Mouse (Mus musculus) heart, embryonic 10.5 days (tissue): ENCODE measurements around the gene Metap1d. TPM values are rescaled to one million over a fixed set of nuclear protein-coding genes. Genes with fewer than 3 reads are reported as not detected.

Experiments used
- DNase-seq: peaks from one replicate; pipeline ENCODE4 v3.0.0-alpha.2; 2017; ENCODE audit warnings: low spot score
- H3K27ac ChIP-seq: fragments of 300-500 bp; sonication (generic); 2 replicates; pipeline ENCODE4 v1.5.1; 2016; ENCODE audit warnings: mild to moderate bottlenecking
- H3K27me3 ChIP-seq: fragments of 300-500 bp; sonication (generic); 2 replicates; pipeline ENCODE4 v1.6.1; 2016; ENCODE audit warnings: mild to moderate bottlenecking; ENCODE audit not compliant: poor library complexity, insufficient read depth, severe bottlenecking
- H3K36me3 ChIP-seq: fragments of 300-500 bp; sonication (generic); 2 replicates; pipeline ENCODE4 v1.6.1; 2016; ENCODE audit warnings: mild to moderate bottlenecking, moderate library complexity
- H3K4me1 ChIP-seq: fragments of 300-500 bp; sonication (generic); 2 replicates; pipeline ENCODE4 v1.6.1; 2016; ENCODE audit warnings: mild to moderate bottlenecking
- H3K4me3 ChIP-seq: fragments of 300-500 bp; sonication (generic); 2 replicates; pipeline ENCODE4 v1.5.1; 2016; ENCODE audit warnings: mild to moderate bottlenecking, moderate library complexity
- H3K9me3 ChIP-seq: fragments of 300-500 bp; sonication (generic); 2 replicates; pipeline ENCODE4 v1.6.1; 2016; ENCODE audit warnings: mild to moderate bottlenecking, moderate library complexity
- WGBS: fragments of 180-500 bp; shearing (Covaris S2); methylation state at CpG from one replicate; pipeline ENCODE4 v1.1.7; 2016; 5-methylcytosine and 5-hydroxymethylcytosine counted together
- polyA plus RNA-seq: library from polyadenylated mRNA; unstranded; fragments of >200 nt; fragmentation: Nextera tagmentation; extraction: Ambion mirVana; gene quantifications from 2 replicates; pipeline ENCODE4 v1.2.1, GENCODE M21; 2016

Metap1d gene
- polyA plus RNA-seq, 1 experiment from 2014 or later: 29.0 TPM

DNA sequence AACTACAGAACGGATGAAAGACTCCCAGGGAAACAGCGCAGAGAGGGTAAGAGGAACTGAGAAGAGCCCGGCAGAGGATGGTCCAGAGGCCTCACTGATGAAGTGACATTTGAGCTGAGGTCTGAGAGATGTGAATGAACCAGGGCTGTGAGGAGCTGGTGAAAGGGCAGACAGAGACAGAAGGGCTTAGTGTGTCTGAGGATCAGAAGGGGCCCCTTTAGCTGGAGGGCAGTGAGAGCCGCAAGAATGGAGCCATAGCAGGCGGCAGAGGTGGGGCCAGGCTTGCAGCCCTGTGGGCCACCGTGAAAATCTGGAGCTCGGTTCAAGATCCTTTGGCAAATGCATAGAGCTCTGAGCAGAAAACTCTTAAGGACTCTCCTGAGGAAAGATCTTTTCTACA is 26.8 kb downstream of the Metap1d start:
- Histone ChIP-seq H3K9me3 (no peaks in the 10 kb centered on the region), H3K4me3 (peak overlapping the region; percentile 33), H3K27ac (peak overlapping the region; percentile 80), H3K4me1 (peaks cover 12% of the 10 kb centered on the region), H3K27me3 (no peaks in the 10 kb centered on the region), H3K36me3 (no peaks in the 10 kb centered on the region)
- 5% methylated on average over 7 of the region's 7 CpGs for WGBS
- no peak for DNase-seq

DNA sequence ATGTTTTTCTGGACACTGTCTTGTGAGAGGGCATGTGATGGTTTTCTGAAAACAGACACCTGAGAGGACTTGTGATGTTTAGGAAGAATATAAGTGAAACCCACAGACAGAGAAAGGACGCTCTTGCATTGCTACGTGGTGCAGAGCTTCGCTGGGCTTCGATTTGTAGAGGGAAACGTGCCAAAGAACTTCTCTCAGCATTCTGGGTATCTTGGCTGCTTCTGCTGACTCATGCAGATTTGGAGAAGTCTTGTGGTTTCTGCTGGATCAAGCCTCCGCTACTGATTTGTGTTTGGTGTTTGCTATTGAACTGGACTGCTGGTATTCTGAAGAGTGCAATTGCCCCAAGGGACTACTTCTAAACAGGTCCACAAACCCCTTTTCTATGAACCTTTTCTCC is 28.7 kb downstream of the Metap1d start:
- Histone ChIP-seq H3K27me3 (no peaks in the 10 kb centered on the region), H3K27ac (no peak overlapping the region), H3K4me1 (peaks cover 8% of the 10 kb centered on the region), H3K9me3 (no peaks in the 10 kb centered on the region), H3K4me3 (no peak overlapping the region), H3K36me3 (no peaks in the 10 kb centered on the region)
- WGBS: 84% methylated on average over 6 of the region's 6 CpGs
- no peak for DNase-seq

- Histone ChIP-seq H3K36me3 (no peaks in the 10 kb centered on the region), H3K27ac (no peak overlapping the region), H3K4me3 (no peak overlapping the region), H3K9me3 (no peaks in the 10 kb centered on the region), H3K4me1 (peaks cover 8% of the 10 kb centered on the region), H3K27me3 (no peaks in the 10 kb centered on the region)
- 77% methylated on average over 10 of the region's 10 CpGs for WGBS
- DNase-seq: no peak
These were observed 30.1 kb downstream of the Metap1d start for GRCm38 (mm10) chr2:71483046-71483716.

GRCm38 (mm10) chr2:71483717-71484066 is 30.6 kb downstream of the Metap1d start:
- WGBS: 71% methylated on average over 5 of the region's 5 CpGs
- H3K36me3 ChIP-seq: no peaks in the 10 kb centered on the region
- H3K9me3 ChIP-seq: no peaks in the 10 kb centered on the region
- H3K27ac ChIP-seq: no peak overlapping the region
- H3K27me3 ChIP-seq: no peaks in the 10 kb centered on the region
- no peak for DNase-seq
- peaks cover 8% of the 10 kb centered on the region for H3K4me1 ChIP-seq
- no peak overlapping the region for H3K4me3 ChIP-seq

DNA sequence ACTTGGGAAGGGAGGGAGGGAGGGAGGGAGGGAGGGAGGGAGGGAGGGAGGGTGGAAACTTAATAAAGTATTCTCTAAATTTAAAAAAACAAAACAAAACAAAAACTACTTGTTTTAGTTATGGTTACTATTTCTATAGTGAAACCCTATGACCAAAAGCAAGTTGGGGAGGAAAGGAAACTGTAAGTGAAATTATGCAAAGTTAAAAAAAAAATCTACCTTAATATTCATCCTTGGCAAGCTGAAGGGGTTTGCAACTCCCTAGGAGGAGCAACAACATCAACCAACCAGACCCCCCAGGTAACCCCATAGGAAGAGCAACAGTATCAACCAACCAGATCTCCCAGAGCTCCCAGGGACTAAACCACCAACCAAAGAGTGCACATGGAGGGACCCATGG is 38.2 kb downstream of the Metap1d start:
- H3K27me3 ChIP-seq: no peaks in the 10 kb centered on the region
- DNase-seq: no peak
- H3K4me3 ChIP-seq: no peak overlapping the region
- no peak overlapping the region for H3K27ac ChIP-seq
- peaks cover 8% of the 10 kb centered on the region; the same call in 1 of the 2 replicates for H3K4me1 ChIP-seq
- no peaks in the 10 kb centered on the region for H3K9me3 ChIP-seq
- H3K36me3 ChIP-seq: no peaks in the 10 kb centered on the region

DNA sequence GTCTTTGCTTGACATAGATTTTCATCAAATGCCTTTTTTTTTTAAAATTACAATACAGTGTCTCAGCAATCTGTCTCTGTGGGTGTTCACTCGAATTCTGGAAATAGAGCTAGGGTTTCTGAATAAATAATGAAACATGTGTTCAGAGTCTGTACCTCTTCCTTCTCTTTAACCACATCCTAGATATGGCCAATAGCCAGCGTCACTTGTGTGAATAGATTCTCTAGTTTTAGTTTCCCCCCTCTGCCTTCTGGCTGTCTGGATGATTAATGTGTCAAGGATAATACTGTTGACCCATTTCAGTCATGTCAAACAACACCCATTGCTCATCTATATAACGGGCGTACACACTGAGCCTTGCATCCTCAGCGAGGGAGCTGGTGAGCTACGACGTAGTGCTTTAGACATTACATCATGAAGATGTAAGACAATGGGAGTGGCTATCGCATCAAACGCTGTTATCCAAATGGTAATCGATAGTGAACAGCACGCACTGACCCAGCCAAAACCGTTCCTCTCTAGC is 40.1 kb downstream of the Metap1d start:
- no peak overlapping the region for H3K27ac ChIP-seq
- H3K9me3 ChIP-seq: no peaks in the 10 kb centered on the region
- no peaks in the 10 kb centered on the region for H3K27me3 ChIP-seq
- no peak overlapping the region for H3K4me3 ChIP-seq
- peaks cover 8% of the 10 kb centered on the region; the same call in 1 of the 2 replicates for H3K4me1 ChIP-seq
- no peak for DNase-seq
- 73% methylated on average over 12 of the region's 12 CpGs for WGBS
- no peaks in the 10 kb centered on the region for H3K36me3 ChIP-seq

- no peak for DNase-seq
- no peaks in the 10 kb centered on the region for H3K27me3 ChIP-seq
- H3K9me3 ChIP-seq: no peaks in the 10 kb centered on the region
- H3K4me1 ChIP-seq: peaks cover 8% of the 10 kb centered on the region; the same call in 1 of the 2 replicates
- no peaks in the 10 kb centered on the region for H3K36me3 ChIP-seq
- H3K27ac ChIP-seq: no peak overlapping the region
- 72% methylated on average over 10 of the region's 10 CpGs for WGBS
- no peak overlapping the region for H3K4me3 ChIP-seq
These were observed 41.4 kb downstream of the Metap1d start for GRCm38 (mm10) chr2:71494503-71494902.

- Histone ChIP-seq H3K27me3 (no peaks in the 10 kb centered on the region), H3K4me3 (no peak overlapping the region), H3K9me3 (no peaks in the 10 kb centered on the region), H3K36me3 (no peaks in the 10 kb centered on the region), H3K27ac (no peak overlapping the region), H3K4me1 (peaks cover 8% of the 10 kb centered on the region; the same call in 1 of the 2 replicates)
- WGBS: 47% methylated on average over 4 of the region's 4 CpGs
- DNase-seq: no peak
These were observed 41.9 kb downstream of the Metap1d start for GRCm38 (mm10) chr2:71494971-71495370.

GRCm38 (mm10) chr2:71497175-71497574 is 44.1 kb downstream of the Metap1d start:
- no peaks in the 10 kb centered on the region for H3K9me3 ChIP-seq
- H3K27ac ChIP-seq: no peak overlapping the region
- peaks cover 8% of the 10 kb centered on the region; the same call in 1 of the 2 replicates for H3K4me1 ChIP-seq
- no peaks in the 10 kb centered on the region for H3K27me3 ChIP-seq
- H3K4me3 ChIP-seq: no peak overlapping the region
- no peak for DNase-seq
- 60% methylated on average over 5 of the region's 5 CpGs for WGBS
- H3K36me3 ChIP-seq: no peaks in the 10 kb centered on the region

DNA sequence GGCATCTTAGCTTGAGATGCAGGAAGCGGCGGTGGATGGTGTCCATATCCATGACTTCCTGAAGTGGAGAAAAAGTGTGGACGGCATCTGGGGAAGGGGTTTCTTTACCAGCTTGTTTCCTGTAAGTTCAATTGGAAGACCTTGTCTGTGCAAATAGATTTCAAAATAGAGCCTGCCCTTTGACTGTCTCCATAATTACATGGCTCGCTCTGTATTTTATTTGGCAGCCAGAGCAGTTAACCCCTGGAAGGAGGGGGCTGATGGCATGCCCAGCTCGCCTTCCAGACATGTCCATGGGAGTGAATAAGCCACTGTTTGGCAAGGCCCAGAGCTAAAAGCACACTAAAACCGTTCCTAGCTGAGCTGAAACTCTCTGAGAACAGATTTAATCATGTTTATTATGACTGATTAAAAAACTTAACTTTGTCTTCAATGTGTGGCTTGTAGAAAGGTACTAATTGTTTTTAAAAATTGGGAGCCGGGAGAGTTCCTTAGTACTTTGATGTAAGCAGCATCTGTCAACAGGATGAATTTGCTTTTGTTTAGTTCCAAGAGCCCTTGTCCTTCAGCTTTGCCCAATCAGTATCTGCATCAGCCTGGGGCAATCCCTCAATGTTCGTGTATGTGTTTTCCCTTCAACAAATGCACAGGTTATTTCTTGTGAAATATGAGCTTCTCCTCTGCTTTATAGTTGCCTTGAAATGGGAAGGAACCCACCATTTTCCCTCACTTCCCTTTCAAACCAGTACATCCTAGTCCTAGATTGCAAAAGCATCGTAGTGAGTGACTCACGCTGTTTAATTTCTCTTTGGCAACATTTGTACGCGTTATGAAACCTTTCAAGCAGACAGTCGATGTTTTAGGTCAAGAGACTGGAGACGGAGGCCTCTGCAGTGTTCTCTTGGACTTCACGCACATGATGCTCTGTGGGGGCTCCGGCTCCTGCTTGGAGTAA is 46.5 kb downstream of the Metap1d start:
- 0 out of 2 replicates have a peak, but pooled peaks cover 5% of the 10 kb centered on the region for H3K4me1 ChIP-seq
- WGBS: 79% methylated on average over 16 of the region's 16 CpGs
- no peaks in the 10 kb centered on the region for H3K27me3 ChIP-seq
- no peak overlapping the region for H3K27ac ChIP-seq
- H3K9me3 ChIP-seq: no peaks in the 10 kb centered on the region
- H3K4me3 ChIP-seq: no peak overlapping the region
- DNase-seq: no peak
- no peaks in the 10 kb centered on the region for H3K36me3 ChIP-seq

GRCm38 (mm10) chr2:71504852-71505251 is 51.8 kb downstream of the Metap1d start:
- Histone ChIP-seq H3K4me3 (no peak overlapping the region), H3K27ac (no peak overlapping the region), H3K4me1 (0 out of 2 replicates have a peak, but pooled peaks cover 2% of the 10 kb centered on the region), H3K27me3 (no peaks in the 10 kb centered on the region), H3K36me3 (no peaks in the 10 kb centered on the region), H3K9me3 (no peaks in the 10 kb centered on the region)
- WGBS: 73% methylated on average over 9 of the region's 9 CpGs
- no peak for DNase-seq

DNA sequence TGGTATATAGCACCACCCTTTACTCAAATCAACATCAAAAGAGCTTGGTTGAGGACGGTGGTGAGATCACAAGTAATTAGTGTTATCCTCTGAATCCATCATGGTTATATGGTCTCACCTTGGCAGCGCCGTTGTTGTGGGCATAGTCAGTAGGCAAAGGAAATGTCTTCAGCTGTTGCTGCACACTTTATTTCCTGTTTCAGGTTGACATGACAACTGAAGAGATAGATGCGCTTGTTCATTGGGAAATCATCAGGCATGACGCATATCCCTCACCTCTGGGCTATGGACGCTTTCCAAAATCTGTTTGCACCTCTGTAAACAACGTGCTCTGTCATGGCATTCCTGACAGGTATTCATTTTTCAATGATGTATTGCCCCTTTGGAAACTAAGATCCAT is 58.1 kb downstream of the Metap1d start:
- H3K27ac ChIP-seq: no peak overlapping the region
- H3K4me3 ChIP-seq: no peak overlapping the region
- H3K9me3 ChIP-seq: no peaks in the 10 kb centered on the region
- H3K36me3 ChIP-seq: 0 out of 2 replicates have a peak, but pooled peaks cover 4% of the 10 kb centered on the region
- WGBS: 91% methylated on average over 7 of the region's 7 CpGs
- 0 out of 2 replicates have a peak, but pooled peaks cover 2% of the 10 kb centered on the region for H3K4me1 ChIP-seq
- H3K27me3 ChIP-seq: no peaks in the 10 kb centered on the region
- DNase-seq: no peak

DNA sequence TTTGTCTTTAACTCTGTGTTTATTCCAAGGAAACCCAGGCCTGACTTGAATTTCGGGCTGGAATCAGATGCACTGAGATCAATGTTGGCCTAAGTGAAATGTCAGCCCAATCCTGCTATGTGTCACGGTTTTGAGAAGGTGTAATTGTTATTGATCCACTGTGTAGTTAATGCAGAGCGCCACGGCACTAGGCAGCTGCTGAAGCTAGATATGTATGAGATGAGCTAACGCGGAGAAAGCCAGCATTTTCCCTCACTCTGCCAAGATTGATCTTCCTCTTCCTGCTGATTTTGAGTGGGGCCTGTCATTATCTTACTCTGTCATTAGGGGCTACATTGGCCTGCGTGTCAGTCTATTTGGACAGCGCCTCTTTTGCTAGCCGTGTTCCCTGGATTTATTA is 59.2 kb downstream of the Metap1d start:
- Histone ChIP-seq H3K4me3 (no peak overlapping the region), H3K4me1 (0 out of 2 replicates have a peak, but pooled peaks cover 2% of the 10 kb centered on the region), H3K27ac (no peak overlapping the region), H3K9me3 (no peaks in the 10 kb centered on the region), H3K27me3 (no peaks in the 10 kb centered on the region), H3K36me3 (0 out of 2 replicates have a peak, but pooled peaks cover 4% of the 10 kb centered on the region)
- no peak for DNase-seq
- WGBS: 84% methylated on average over 9 of the region's 9 CpGs
